Mouse (Mus musculus) stomach, embryonic 15.5 days (tissue): Measurements from ENCODE around the gene Siva1. TPM values are rescaled to one million over a fixed set of nuclear protein-coding genes. Genes with fewer than 3 reads are reported as not detected.
A peak's percentile ranks its signal among the peaks of the same experiment; 100 is the strongest.

Source experiments
- ATAC-seq: fragments of 200-750 bp; cut with Nextera tagmentation; 2 replicates; pipeline ENCODE4 v1.8.0; 2017; ENCODE audit warnings: low read depth, moderate number of reproducible peaks, moderate TSS enrichment; ENCODE audit not compliant: insufficient read depth, low FRiP score
- H3K27ac ChIP-seq: fragments of 300-500 bp; sonication (generic); 2 replicates; pipeline ENCODE4 v1.5.1; 2015; ENCODE audit warnings: mild to moderate bottlenecking, inconsistent platforms
- H3K27me3 ChIP-seq: fragments of 300-500 bp; sonication (generic); replicated peaks from 2 replicates; pipeline ENCODE4 v1.6.1; 2015; ENCODE audit warnings: inconsistent platforms
- H3K36me3 ChIP-seq: fragments of 300-500 bp; sonication (generic); 2 replicates; pipeline ENCODE4 v1.6.1; 2015; ENCODE audit warnings: inconsistent platforms
- H3K4me1 ChIP-seq: fragments of 300-500 bp; sonication (generic); 2 replicates; pipeline ENCODE4 v1.6.1; 2015; ENCODE audit warnings: inconsistent platforms
- H3K4me2 ChIP-seq: fragments of 300-500 bp; sonication (generic); 2 replicates; pipeline ENCODE4 v1.6.1; 2015; ENCODE audit warnings: mild to moderate bottlenecking, inconsistent platforms
- H3K4me3 ChIP-seq: fragments of 300-500 bp; sonication (generic); replicated peaks from 2 replicates; pipeline ENCODE4 v1.5.1; 2015; ENCODE audit warnings: inconsistent platforms
- H3K9ac ChIP-seq: fragments of 300-500 bp; sonication (generic); 2 replicates; pipeline ENCODE4 v1.6.1; 2015; ENCODE audit warnings: inconsistent platforms
- H3K9me3 ChIP-seq: fragments of 300-500 bp; sonication (generic); 2 replicates; pipeline ENCODE4 v1.6.1; 2016; ENCODE audit warnings: inconsistent platforms
- WGBS: fragments of 180-500 bp; shearing (Covaris S2); methylation state at CpG from one replicate; pipeline ENCODE4 v1.1.7; 2015; 5-methylcytosine and 5-hydroxymethylcytosine counted together
- polyA plus RNA-seq: library from polyadenylated mRNA; unstranded; fragments of >200 nt; fragmentation: Nextera tagmentation; extraction: Ambion mirVana; gene quantifications from 2 replicates; pipeline ENCODE4 v1.2.1, GENCODE M21; 2015

Gene Siva1
- polyA plus RNA-seq, 1 experiment from 2014 or later, result 214 TPM

DNA sequence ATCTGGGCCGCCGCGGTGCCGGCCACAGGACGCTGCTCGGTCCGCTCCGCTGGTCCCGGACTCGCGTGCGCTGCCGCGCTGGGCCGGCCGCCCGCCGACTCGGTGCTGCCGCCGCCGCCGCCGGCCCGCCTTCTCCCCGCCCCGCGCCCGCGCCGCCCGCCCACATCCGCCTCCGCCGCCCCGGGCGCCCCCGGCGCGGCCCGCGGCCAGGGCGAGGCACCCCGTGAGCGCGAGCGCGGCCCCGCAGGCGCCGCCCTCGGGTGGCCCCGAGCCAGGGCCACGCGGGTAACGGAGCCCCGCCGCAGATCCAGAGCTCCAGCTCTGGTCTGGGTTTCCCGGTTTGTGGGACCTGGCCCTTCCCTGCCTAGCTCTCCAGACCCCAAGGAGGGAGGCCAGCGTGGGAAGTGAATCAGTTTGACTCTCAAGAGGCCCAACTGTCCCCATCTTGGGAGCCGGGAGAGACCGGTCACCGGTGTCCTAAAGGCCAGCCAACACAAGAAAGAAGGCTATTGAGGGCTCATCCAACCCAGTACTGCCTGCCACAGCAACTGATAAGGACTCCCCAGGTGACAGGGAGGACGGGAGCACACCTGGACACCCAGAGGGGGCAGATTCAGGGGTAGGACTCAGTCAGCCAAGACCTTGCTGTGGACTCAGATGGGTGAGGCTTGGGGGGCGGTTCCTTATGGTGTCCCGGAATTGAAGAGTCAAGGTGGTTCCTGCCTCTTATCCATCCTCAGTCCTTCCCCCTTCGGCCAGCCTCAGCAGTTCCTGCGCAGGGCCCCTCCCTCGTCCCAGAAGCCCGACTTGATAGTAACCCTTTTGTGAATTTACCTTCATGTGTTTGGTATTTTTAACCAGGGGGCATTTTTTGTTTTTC is 29.9 kb downstream of the Siva1 start, which contains the start of gene Akt1:
Akt1 (minus strand) TSS at position 753 of the 880 bp plus-strand sequence.
- H3K4me2 ChIP-seq, result peak within 1 kb of the TSS; percentile 89
- no peaks in the 10 kb centered on the region for H3K9me3 ChIP-seq
- H3K9ac ChIP-seq, result peak within 1 kb of the TSS; percentile 90
- H3K36me3 ChIP-seq, result peaks cover 21% of the 10 kb centered on the region
- under 1% methylated on average over 70 of the region's 70 CpGs for WGBS
- H3K27me3 ChIP-seq, result no peaks in the 10 kb centered on the region
- peak within 1 kb of the TSS; percentile 83 for H3K4me3 ChIP-seq
- peak within 1 kb of the TSS; percentile 99 for H3K27ac ChIP-seq
- peak; percentile 50 for ATAC-seq
- H3K4me1 ChIP-seq, result peaks cover 70% of the 10 kb centered on the region

DNA sequence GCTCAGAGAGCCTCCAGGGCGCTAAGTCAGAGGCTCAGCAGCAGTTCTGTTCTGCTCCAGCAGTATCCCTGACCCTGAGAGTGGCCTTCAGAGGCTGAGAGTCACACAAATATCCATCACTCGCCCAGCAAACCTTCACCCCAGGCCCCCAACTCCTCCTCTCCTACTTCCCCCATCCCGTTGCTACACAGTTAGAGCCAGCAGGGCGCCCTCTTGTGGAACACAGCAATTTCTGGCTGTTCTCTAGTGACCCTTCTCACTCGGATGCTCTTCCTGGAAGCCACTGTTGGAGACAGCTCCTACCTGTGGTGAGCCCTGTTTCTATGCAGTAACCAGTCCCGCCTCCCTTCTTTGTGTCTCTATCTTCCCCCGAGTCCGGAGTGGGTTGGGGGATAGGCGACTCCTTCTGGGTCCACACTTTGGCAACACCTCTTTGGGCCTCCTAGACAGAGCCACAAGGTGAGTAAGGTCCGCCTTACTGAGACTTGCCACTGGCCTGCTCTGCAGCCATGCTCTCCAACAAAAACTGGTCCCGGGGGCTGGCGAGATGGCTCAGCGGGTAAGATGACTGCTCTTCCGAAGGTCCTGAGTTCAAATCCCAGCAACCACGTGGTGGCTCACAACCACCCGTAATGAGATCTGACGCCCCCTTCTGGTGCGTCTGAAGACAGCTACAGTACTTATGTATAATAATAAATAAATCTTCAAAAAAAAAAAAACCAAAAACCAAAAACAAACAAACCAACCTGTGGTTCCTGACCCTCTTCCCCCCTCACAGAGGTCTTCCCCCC is 31.0 kb downstream of the Siva1 start:
- peak overlapping the region; percentile 99 for H3K27ac ChIP-seq
- 17% methylated on average over 18 of the region's 18 CpGs for WGBS
- peaks cover 10% of the 10 kb centered on the region for H3K36me3 ChIP-seq
- peak; percentile 24 for ATAC-seq
- peaks cover 9% of the 10 kb centered on the region; the same call in 1 of the 2 replicates for H3K27me3 ChIP-seq
- H3K9ac ChIP-seq, result no peak overlapping the region
- peaks cover 68% of the 10 kb centered on the region for H3K4me1 ChIP-seq
- H3K4me3 ChIP-seq, result peak overlapping the region; percentile 83
- H3K4me2 ChIP-seq, result peak overlapping the region; percentile 89
- no peaks in the 10 kb centered on the region for H3K9me3 ChIP-seq

DNA sequence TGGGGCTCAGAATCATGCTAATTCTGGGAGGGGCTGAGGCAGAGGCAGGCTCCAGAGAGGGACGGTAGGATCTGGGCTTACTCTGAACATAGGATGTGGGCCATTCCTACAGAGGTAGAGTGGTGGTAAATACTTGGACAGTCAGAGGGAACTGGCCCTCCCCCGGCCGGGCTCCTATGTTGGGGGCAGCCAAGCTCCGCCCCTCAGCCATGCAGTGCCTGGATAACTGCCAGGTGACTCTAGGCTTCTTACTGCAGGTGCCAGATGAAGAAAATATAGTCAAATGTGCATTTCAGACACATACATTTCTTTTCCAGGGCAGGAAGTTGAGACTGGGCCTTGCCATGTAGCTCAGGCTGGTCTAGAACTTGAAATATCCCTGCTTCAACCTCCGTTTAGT is 32.6 kb downstream of the Siva1 start:
- peaks cover 52% of the 10 kb centered on the region for H3K4me1 ChIP-seq
- no peak for ATAC-seq
- no peak overlapping the region for H3K4me2 ChIP-seq
- no peaks in the 10 kb centered on the region for H3K36me3 ChIP-seq
- H3K9me3 ChIP-seq, result no peaks in the 10 kb centered on the region
- peaks cover 9% of the 10 kb centered on the region; the same call in 1 of the 2 replicates for H3K27me3 ChIP-seq
- 49% methylated on average over 5 of the region's 5 CpGs for WGBS
- no peak overlapping the region for H3K9ac ChIP-seq
- no peak overlapping the region for H3K27ac ChIP-seq
- no peak overlapping the region for H3K4me3 ChIP-seq

DNA sequence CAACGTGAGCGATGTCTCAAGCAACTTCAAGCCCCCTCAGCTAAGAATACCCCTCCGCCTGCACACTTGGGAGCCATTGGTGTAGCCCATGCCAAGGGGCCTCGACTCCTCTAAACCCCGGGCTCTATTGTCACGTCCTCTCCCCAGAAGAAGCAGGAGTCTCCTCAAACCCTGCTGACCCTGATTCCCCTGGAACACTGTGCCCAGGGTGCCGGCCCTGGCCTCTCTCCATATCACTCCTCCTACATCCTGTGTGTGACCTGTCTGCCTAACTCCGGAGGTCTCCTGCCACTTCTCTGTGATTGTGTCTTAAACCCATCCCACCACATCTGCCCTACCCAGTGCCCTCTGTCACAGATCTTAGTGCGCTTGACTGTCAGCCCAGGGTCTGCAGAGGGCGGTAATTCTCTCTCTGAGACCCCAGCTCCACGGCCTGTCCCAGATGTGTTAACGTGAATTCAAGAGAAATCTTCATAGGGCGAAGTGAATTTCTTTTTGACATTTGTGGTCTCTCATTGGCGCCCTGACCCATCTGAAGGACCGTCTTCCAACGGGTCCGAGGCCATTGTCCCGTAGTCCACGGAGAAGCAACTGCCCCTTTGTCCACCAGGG is 33.6 kb downstream of the Siva1 start:
- H3K36me3 ChIP-seq, result no peaks in the 10 kb centered on the region
- ATAC-seq, result no peak

DNA sequence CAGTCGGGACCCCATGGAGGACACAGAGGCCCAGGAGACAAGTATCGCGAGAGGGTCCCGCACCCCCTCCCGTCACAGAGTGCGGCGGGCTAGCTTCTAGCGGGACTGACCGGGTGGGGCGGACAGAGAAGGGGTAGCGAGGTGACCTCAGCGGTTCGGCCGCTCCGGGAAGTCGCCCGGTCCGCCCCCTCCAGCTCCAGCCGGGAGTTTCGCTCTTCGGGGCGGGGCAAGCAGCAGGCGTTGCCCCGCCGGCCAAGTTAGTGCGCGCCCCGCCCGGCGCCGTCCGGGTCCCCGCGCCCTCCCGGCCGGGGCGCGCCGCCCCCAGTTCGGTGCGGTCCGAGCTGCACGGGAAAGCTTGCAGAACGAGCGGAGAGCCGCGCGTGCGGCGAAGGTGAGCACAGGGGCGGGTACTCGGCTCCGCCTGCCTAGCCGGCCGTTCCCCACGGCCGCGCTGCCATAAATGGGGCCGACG is 34.1 kb downstream of the Siva1 start, which contains the start of gene Zbtb42:
Zbtb42 (plus strand) TSS at position 274 of the 472 bp plus-strand sequence.
- peak within 1 kb of the TSS; percentile 59 for H3K9ac ChIP-seq
- H3K4me3 ChIP-seq, result peak within 1 kb of the TSS; percentile 65
- H3K36me3 ChIP-seq, result no peaks in the 10 kb centered on the region
- peak; percentile 34 for ATAC-seq
- under 1% methylated on average over 50 of the region's 60 CpGs for WGBS
- H3K4me1 ChIP-seq, result peaks cover 44% of the 10 kb centered on the region
- peak within 1 kb of the TSS; percentile 96 for H3K27ac ChIP-seq
- no peaks in the 10 kb centered on the region for H3K9me3 ChIP-seq
- H3K27me3 ChIP-seq, result peaks cover 9% of the 10 kb centered on the region; the same call in 1 of the 2 replicates
- peak within 1 kb of the TSS; percentile 92 for H3K4me2 ChIP-seq

More for the DNA sequence above, 33.6 kb downstream of the Siva1 start:
- Histone ChIP-seq H3K27me3 (peaks cover 9% of the 10 kb centered on the region; the same call in 1 of the 2 replicates), H3K9ac (peak overlapping the region; percentile 59), H3K4me1 (peaks cover 43% of the 10 kb centered on the region), H3K27ac (peak overlapping the region; percentile 96), H3K4me3 (peak overlapping the region; percentile 65), H3K4me2 (peak overlapping the region; percentile 92), H3K9me3 (no peaks in the 10 kb centered on the region)
- WGBS, result 26% methylated on average over 19 of the region's 19 CpGs

DNA sequence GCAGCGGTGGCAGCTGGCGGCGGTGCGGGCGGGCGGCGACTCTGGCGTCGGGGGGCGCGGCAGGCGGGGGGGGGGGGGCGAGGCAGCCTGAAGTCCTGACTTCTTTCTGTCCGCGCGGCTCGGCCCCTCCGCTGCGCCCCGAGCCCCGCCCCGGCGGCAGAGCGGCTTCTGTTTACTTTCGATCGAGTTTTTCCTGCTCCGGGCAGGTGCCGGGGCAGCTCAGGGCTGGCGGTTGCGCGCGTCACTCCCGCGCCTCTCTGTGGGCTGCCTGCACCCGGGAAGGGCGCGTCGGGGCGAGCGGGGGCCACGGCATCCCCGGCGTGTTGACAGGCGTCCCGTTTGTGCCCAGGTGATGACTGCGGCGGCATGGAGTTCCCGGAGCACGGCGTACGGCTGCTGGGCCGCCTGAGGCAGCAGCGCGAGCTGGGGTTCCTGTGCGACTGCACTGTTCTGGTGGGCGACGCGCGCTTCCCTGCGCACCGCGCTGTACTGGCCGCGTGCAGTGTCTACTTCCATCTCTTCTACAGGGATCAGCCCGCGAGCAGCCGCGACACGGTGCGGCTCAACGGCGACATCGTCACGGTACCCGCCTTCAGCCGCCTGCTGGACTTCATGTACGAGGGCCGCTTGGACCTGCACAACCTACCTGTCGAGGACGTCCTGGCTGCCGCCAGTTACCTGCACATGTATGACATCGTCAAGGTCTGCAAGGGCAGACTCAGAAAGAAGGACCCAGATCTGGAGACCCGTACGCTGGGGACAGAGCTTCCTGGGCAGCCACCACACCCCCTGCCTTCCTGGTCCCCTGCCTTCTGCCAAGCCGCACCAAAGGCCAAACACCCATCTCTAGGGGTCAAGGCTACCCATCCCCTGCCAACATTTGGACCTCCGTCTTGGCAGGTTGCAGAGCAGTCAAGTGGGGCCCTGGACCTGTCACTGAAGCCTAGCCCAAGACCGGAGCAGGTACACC is 34.8 kb downstream of the Siva1 start:
- H3K4me2 ChIP-seq, result peak overlapping the region; percentile 92
- ATAC-seq, result peak; percentile 71
- 5% methylated on average over 78 of the region's 87 CpGs for WGBS
- peak overlapping the region; percentile 96 for H3K27ac ChIP-seq
- peaks cover 9% of the 10 kb centered on the region; the same call in 1 of the 2 replicates for H3K27me3 ChIP-seq
- H3K9me3 ChIP-seq, result no peaks in the 10 kb centered on the region
- no peaks in the 10 kb centered on the region for H3K36me3 ChIP-seq
- peak overlapping the region; percentile 59 for H3K9ac ChIP-seq
- peaks cover 47% of the 10 kb centered on the region for H3K4me1 ChIP-seq
- H3K4me3 ChIP-seq, result peak overlapping the region; percentile 65

DNA sequence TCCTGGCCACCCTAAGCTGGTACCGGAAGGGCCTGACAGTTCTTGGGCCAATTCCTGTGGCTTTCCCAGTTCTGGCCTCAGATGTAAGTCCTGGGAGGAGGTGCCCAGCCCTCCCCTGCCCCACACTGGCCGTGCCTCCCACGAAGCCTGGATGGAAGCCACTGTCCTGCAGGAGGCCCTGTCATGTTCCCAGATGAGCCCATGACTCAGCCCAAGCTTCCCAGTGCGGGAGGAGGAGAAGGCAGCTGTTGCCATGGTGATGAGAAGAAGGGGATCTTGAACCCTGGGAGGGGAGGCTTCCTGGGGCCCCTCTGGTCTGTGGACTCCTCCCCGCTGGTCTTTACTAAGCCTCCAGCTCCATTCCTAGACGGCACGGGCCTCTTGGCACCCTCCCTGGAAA is 38.9 kb downstream of the Siva1 start:
- Histone ChIP-seq H3K9ac (no peak overlapping the region), H3K4me2 (no peak overlapping the region), H3K36me3 (0 out of 2 replicates have a peak, but pooled peaks cover 3% of the 10 kb centered on the region), H3K4me3 (no peak overlapping the region), H3K4me1 (peaks cover 13% of the 10 kb centered on the region), H3K27me3 (peaks cover 9% of the 10 kb centered on the region; the same call in 1 of the 2 replicates), H3K27ac (no peak overlapping the region), H3K9me3 (no peaks in the 10 kb centered on the region)
- 54% methylated on average over 7 of the region's 7 CpGs for WGBS
- ATAC-seq, result no peak

DNA sequence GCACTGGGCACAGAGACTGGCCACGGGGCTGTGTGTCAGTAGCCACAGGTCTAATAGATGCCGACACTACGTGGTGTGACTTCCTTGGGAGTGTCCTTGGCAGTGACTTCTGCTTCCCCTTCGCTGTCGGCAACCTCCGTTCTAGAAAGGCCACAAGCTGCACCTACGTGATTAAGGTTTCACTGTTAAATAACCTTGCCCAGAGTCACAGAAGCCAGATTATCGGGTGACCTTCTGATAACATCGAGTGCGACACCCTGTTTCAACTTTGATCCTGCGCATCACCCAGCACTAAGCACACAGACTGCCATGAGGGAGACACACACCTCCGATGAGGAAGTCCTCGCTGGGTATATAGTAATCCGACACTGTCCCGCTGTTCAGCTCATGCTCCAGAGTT is 44.0 kb downstream of the Siva1 start:
- H3K27me3 ChIP-seq, result no peaks in the 10 kb centered on the region
- no peaks in the 10 kb centered on the region for H3K9me3 ChIP-seq
- 0 out of 2 replicates have a peak, but pooled peaks cover 3% of the 10 kb centered on the region for H3K36me3 ChIP-seq
- H3K27ac ChIP-seq, result no peak overlapping the region
- no peak for ATAC-seq
- H3K4me2 ChIP-seq, result no peak overlapping the region
- 43% methylated on average over 15 of the region's 15 CpGs for WGBS
- no peak overlapping the region for H3K9ac ChIP-seq
- H3K4me1 ChIP-seq, result peaks cover 13% of the 10 kb centered on the region
- no peak overlapping the region for H3K4me3 ChIP-seq

DNA sequence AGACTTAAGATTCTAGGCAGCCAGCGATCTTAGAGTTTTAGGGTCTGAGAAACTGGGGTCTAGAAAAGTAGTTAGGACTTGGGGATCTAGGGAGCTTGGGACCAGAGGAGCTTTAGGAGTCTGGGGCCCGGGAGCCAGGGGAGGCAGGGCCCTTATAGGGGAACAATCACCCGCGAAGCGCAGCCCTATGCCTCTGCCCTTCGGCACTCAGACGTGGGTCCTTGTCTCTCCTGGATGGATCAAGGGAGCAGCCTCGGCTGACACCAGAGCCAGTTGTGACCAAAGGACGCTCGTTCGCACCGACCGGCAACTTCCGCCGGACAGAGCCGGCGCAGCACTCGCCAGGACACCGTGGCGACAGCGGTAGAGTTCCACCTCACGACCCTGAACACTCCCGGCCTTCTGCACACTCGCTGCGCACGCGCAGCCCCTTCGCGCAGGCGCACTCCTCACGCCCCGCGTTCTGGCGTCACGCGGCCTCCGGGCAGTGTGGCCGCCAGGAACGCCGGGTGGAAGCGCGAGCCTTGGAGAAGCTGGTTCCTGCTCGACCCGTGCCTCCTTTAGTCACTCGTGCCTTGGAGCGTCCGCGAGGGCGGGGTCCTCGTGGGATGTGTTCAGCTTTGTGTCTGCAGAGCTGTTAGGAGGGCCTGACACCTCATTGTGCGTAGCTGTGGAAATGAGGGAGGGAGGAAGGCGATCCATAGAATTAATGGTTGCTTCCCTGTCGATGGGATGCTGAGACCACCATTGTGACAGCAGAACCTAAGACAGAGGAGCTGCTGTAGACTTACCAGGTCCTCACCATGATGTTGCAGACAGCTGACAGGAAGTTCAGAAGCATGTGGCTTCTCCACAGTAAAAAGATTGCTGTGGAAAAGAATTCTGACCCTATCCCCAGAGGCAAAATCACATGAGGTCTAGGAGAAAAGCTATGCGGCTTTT is 49.0 kb downstream of the Siva1 start:
- peaks cover 13% of the 10 kb centered on the region for H3K4me1 ChIP-seq
- 0 out of 2 replicates have a peak, but pooled peaks cover 3% of the 10 kb centered on the region for H3K27me3 ChIP-seq
- no peaks in the 10 kb centered on the region for H3K36me3 ChIP-seq
- peak; percentile 95 for ATAC-seq
- WGBS, result 2% methylated on average over 54 of the region's 54 CpGs
- H3K9me3 ChIP-seq, result no peaks in the 10 kb centered on the region
- peak overlapping the region; percentile 93 for H3K9ac ChIP-seq
- H3K4me3 ChIP-seq, result peak overlapping the region; percentile 82
- peak overlapping the region; percentile 79 for H3K27ac ChIP-seq
- peak overlapping the region; percentile 89 for H3K4me2 ChIP-seq

DNA sequence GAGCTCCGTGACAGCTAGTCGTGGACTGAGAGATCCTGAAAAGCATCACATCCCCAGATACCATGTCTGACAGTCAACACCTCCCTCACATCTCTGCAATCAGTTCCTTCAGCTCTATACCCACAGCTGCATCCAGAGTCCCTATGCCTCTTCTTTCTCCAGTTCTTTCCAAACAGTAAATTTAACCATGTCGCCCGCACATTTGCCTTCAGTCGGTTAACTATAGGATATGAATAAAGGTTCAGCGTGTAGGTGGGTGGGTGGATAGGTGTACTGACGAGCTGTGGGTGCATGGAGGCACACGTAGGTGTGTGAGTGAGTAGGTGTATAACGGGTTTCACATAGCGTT is 49.6 kb downstream of the Siva1 start:
- peak overlapping the region; percentile 79; the same call in 1 of the 2 replicates for H3K27ac ChIP-seq
- H3K36me3 ChIP-seq, result no peaks in the 10 kb centered on the region
- H3K9me3 ChIP-seq, result no peaks in the 10 kb centered on the region
- peak overlapping the region; percentile 89 for H3K4me2 ChIP-seq
- WGBS, result 83% methylated on average over 10 of the region's 10 CpGs
- H3K4me1 ChIP-seq, result peaks cover 13% of the 10 kb centered on the region
- H3K27me3 ChIP-seq, result 0 out of 2 replicates have a peak, but pooled peaks cover 3% of the 10 kb centered on the region
- peak overlapping the region; percentile 93; the same call in 1 of the 2 replicates for H3K9ac ChIP-seq
- peak overlapping the region; percentile 82; the same call in 1 of the 2 replicates for H3K4me3 ChIP-seq
- ATAC-seq, result no peak
